Mouse (Mus musculus) hematopoietic stem cell, adult 5-6 weeks (primary cell): ENCODE measurements around the gene Zfp512b. TPM values are rescaled to one million over a fixed set of nuclear protein-coding genes. Genes with fewer than 3 reads are reported as not detected.

Source experiments
- ATAC-seq, 2 experiments: fragments of 125-278 bp in 1 of 2; replicated peaks in 1 of 2; 2 replicates each; pipeline ENCODE4 v1.8.0; 2016 to 2017; ENCODE audit warnings: inconsistent platforms in 2 of 2, mild to moderate bottlenecking in 2 of 2, moderate number of reproducible peaks in 2 of 2, low read depth in 1 of 2, moderate TSS enrichment in 1 of 2; ENCODE audit not compliant: low FRiP score in 2 of 2, poor library complexity in 2 of 2, severe bottlenecking in 2 of 2, insufficient read depth in 1 of 2, low TSS enrichment in 1 of 2
- total RNA-seq: library from RNA; stranded (forward); fragments of 172-1452, 232-1000 nt; gene quantifications from 2 replicates; pipeline ENCODE4 v1.2.3, GENCODE M21; 2017

The Zfp512b gene
- total RNA-seq: 17.1 and 40.2 TPM in 2 replicates

- peak in 1 of 2 experiments; percentile 24; a peak in 2 of 4 replicates for ATAC-seq
These were observed at the start of gene Zfp512b for GRCm38 (mm10) chr2:181592231-181593041. Gene Zfp512b (minus strand): TSS chr2:181592803.

DNA sequence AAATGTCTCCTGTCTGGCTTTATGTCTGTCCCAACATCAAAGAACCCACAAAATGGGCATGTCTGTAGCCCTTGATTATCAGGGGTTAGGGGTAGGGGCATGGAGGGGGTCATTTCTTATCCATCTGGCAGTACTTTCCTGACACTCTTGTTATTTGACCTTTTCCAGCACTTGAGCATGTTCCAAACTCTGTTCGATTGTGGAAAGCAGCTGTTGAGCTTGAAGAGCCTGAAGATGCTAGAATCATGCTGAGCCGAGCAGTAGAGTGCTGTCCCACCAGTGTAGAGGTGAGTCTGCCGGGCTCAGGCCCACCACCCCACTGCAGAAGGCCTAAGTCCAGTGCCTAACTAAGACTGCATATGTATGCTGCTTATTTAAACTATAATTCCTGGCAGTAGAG, 43.3 kb upstream of the Zfp512b start:
- no peak for ATAC-seq

- no peak for ATAC-seq
These were observed 40.0 kb upstream of the Zfp512b start for GRCm38 (mm10) chr2:181632624-181633023.

- ATAC-seq: no peak
These were observed 35.9 kb upstream of the Zfp512b start for GRCm38 (mm10) chr2:181628471-181628870.

GRCm38 (mm10) chr2:181623401-181623800, 30.8 kb upstream of the Zfp512b start:
- 0 out of 4 replicates have a peak, but pooled peaks of 1 of the 2 experiments have one; percentile 27 for ATAC-seq

DNA sequence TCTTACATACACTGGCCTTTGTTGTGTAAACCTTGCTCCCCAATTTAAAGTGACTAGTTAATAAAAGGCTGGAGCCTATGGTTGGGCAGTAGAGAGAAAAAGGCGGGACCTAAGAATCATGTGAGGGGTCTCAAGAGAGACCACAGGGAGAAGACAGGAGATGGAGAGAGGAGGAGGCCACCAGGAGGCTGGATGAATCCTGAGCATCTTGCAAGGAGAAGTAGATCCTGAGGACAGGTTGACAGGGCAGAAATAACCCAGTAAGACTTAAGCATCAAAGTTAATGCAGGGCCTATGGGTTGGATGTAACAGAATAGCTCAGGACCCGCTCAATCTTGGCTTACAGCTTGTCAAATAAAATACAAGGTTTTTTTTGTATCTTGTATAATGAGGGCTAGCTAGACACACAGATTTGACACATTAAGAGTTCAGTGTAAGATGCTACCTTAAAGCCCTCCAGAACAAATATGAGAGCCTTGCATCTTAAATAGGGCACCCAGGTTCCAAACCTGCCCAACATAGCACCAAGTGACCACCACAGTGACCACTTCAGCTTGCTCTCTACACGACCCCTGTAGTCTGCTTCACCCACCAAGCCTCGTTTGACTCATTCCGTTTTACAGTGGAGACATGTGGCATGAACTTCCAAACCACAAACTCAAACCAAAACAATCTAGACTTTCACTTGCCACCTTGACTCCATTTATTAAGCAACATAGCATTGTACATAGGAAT, 26.3 kb upstream of the Zfp512b start:
- ATAC-seq: no peak

GRCm38 (mm10) chr2:181602367-181602766, 9.8 kb upstream of the Zfp512b start:
- ATAC-seq: no peak

DNA sequence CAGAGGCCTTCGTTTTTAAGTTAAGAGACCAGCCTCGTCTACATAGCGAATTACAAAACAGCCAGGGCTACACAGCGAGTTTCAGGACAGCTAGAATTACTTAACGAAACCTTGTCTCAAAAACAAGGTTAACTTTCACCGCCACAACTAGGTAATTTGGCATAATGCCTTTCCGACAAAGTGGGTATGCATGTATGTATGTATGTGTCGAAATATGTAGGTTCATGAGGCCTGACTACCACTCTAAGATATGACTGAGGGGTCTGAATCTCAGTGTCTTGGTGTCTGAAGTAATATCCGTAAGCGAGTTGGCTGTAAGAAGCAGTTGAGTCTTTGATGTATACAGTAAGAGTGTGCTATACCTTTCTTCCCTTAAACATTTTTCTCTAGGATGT, 9.1 kb upstream of the Zfp512b start:
- ATAC-seq: no peak

DNA sequence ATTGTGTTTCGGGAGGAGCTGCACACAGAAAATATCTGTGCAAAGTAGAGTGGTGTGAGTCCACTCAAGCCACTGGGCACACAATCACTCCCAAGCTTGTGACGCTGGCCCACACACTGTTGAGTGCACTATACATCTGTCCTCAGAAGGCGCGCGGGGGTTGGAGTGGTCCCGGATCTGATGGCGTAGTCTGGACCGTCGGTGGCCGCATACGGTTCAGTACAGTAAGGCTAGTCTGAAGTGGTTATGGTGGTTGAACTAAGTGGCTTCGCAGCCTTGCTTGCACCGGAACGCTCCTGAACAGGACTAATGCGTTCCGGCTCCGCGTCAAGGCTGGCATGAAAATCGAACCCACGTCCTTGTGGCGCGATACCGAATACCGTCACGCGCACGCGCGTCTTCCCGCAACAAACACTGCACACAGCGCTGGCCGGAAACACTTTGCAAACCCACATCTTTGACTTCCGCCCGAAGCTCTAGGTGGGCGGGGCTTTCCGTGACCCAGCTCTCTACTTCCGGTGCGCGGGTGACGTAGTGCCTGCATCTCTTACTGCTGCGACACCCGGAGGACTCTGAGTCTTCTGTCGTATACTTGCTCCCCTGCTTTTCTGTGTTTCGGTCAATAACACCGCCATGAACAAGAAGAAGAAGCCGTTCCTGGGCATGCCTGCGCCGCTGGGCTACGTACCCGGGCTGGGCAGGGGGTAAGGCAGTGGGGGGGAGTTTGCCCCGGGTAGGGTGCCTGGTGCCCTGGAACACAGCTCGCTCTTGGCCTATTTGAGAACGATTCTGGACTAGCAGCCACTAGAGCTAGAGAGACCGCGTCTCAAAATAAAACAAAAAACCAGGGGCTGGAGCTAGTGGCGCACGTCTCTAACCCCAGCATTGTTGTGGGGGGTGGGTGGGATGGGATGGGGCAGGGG, 8.5 kb upstream of the Zfp512b start:
- peak; percentile 83 to 90 for ATAC-seq

DNA sequence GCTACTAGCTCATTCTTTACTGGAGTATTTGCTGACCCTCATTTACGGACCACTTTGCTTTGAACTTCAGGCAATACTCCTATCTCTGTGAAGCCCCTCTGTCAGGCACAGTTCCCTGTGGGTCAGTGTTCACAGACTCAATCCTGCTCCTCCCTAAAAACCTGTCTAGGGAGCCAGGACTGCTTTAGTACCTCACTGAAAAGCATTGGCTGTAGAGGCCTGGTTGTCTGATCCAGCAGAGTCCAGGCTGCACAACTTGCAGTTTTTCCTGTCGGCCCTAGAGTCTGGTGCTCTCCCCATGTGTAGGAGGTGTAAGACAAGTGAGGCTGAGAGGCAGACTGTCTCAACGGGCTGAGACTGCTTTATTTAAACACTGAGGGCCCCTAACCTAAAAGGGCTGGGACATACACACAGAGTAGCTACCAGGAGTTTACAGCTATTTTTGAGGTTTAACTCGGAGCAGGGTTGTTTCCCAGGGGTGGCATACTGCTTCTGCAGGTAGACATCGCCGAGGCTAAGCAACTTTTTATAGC, 7.7 kb upstream of the Zfp512b start:
- no peak for ATAC-seq

GRCm38 (mm10) chr2:181598454-181599351, 6.1 kb upstream of the Zfp512b start, which contains the start of gene Samd10:
Gene Samd10 (minus strand): TSS chr2:181599212.
- peak; percentile 46 to 54 for ATAC-seq

GRCm38 (mm10) chr2:181597378-181598061, 4.9 kb upstream of the Zfp512b start:
- ATAC-seq: 0 out of 4 replicates have a peak, but pooled peaks of 1 of the 2 experiments have one; percentile 13

- no peak for ATAC-seq
These were observed 3.8 kb upstream of the Zfp512b start for GRCm38 (mm10) chr2:181596221-181596960.

DNA sequence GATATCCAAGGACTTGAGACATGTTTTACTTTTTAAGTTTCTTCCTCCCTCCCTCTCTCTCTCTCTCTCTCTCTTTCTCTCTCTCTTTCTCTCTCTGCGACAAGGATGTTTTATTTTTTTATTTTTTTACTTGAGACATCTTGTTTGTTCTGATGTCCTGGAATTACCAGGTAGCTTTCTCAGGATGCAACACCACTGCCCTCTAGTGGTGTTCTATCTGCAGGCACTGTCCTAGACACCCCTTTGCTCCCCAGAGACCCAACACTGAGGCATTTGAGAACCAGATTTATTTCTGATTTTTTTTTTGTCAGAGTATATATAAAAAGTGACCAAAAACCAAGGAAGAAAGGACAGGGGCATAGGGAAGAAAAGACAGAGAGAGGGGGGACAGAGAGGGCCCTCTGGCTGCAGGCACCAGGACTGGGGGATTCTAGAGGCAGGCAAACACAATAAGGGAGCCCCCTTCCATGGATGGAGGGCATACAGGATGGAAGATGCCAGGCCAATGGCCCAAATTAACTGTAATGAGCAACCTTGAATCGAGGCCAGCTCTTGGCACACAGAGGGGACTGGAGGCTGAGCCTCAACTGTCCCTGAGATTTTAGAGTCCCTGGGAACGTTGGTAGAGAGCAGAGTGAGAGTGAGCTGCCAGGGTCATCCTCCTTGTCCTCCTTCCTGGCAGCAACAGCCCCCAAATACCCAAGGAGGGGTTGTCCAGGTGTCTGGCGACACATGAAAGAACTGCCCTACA, 2.5 kb upstream of the Zfp512b start:
- no peak for ATAC-seq

DNA sequence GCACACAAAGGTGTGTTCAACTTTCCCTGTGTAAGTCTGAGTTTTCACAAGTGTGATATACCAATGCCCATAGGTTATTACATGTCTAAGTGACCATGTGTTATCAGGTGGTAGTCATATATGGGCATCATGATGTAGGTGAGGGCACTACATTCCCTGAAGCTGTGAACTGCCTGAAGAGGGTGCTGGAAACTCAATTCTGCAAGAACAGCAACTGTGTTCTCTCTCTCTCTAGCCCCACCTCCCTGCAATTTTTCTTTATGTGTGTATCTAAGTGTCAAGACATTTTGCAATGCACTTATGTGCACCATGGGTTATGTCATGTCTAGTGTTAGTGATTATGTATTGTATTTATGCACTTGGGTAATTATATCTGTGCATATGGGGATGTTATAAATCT, 1.3 kb upstream of the Zfp512b start:
- no peak for ATAC-seq
